Mouse (Mus musculus): Measurements from ENCODE around the gene Klhl41. TPM values are rescaled to one million over a fixed set of nuclear protein-coding genes. Genes with fewer than 3 reads are reported as not detected.

Klhl41 gene
- polyA plus RNA-seq, 1 experiment from 2014 or later, result 2.4 TPM

GRCm38 (mm10) chr2:69722650-69723518 is 53.0 kb downstream of the Klhl41 start:
- under 1% methylated on average over 82 of the region's 91 CpGs for WGBS
- no peaks in the 10 kb centered on the region for H3K9me3 ChIP-seq
- H3K36me3 ChIP-seq, result no peaks in the 10 kb centered on the region
- peaks cover 6% of the 10 kb centered on the region; the same call in 1 of the 2 replicates for H3K27me3 ChIP-seq
- H3K4me3 ChIP-seq, result peak overlapping the region; percentile 80
- peak; percentile 92 for ATAC-seq (ENCODE audit: insufficient number of reproducible peaks, insufficient read depth, low FRiP score, low TSS enrichment, low read depth)
- H3K4me2 ChIP-seq, result peak overlapping the region; percentile 74
- H3K4me1 ChIP-seq, result peaks cover 9% of the 10 kb centered on the region
- H3K9ac ChIP-seq, result peak overlapping the region; percentile 94
- H3K27ac ChIP-seq, result peak overlapping the region; percentile 91

GRCm38 (mm10) chr2:69723519-69723825 is 53.6 kb downstream of the Klhl41 start:
- H3K27me3 ChIP-seq, result peaks cover 6% of the 10 kb centered on the region; the same call in 1 of the 2 replicates
- no peak for ATAC-seq (ENCODE audit: insufficient number of reproducible peaks, insufficient read depth, low FRiP score, low TSS enrichment, low read depth)
- WGBS, result under 1% methylated on average over 13 of the region's 13 CpGs

More at GRCm38 (mm10) chr2:69723519-69723825, 53.6 kb downstream of the Klhl41 start:
- no peaks in the 10 kb centered on the region for H3K36me3 ChIP-seq
- no peaks in the 10 kb centered on the region for H3K9me3 ChIP-seq
- H3K4me1 ChIP-seq, result peaks cover 9% of the 10 kb centered on the region
- H3K27ac ChIP-seq, result peak overlapping the region; percentile 91
- H3K4me3 ChIP-seq, result peak overlapping the region; percentile 80
- peak overlapping the region; percentile 74 for H3K4me2 ChIP-seq
- peak overlapping the region; percentile 94 for H3K9ac ChIP-seq

Other genes starting within 250 kb of the Klhl41 start
- 0.34 and 0.40 TPM in 2 replicates for gene Lrp2, start 84.1 kb upstream of the Klhl41 start, polyA plus RNA-seq (2015; fragmentation: Nextera tagmentation; extraction: Ambion mirVana)
- gene Bbs5, start 22.9 kb upstream of the Klhl41 start, polyA plus RNA-seq (2015; fragmentation: Nextera tagmentation; extraction: Ambion mirVana), result 21.3 and 23.9 TPM in 2 replicates
- gene Fastkd1, start 43.4 kb downstream of the Klhl41 start, polyA plus RNA-seq (2015; fragmentation: Nextera tagmentation; extraction: Ambion mirVana), result 11.2 and 12.6 TPM in 2 replicates
- 179 and 195 TPM in 2 replicates for gene Ppig, start 52.4 kb downstream of the Klhl41 start, polyA plus RNA-seq (2015; fragmentation: Nextera tagmentation; extraction: Ambion mirVana)
- 3.3 and 3.6 TPM in 2 replicates for gene Ccdc173, start 119.5 kb downstream of the Klhl41 start, polyA plus RNA-seq (2015; fragmentation: Nextera tagmentation; extraction: Ambion mirVana)
- 25.4 and 25.6 TPM in 2 replicates for gene Phospho2, start 119.5 kb downstream of the Klhl41 start, polyA plus RNA-seq (2015; fragmentation: Nextera tagmentation; extraction: Ambion mirVana)
- 27.3 and 31.4 TPM in 2 replicates for gene Klhl23, start 151.8 kb downstream of the Klhl41 start, polyA plus RNA-seq (2015; fragmentation: Nextera tagmentation; extraction: Ambion mirVana)
- 396 and 412 TPM in 2 replicates for gene Ssb, start 191.4 kb downstream of the Klhl41 start, polyA plus RNA-seq (2015; fragmentation: Nextera tagmentation; extraction: Ambion mirVana)
- 41.1 and 45.6 TPM in 2 replicates for gene Mettl5, start 215.5 kb downstream of the Klhl41 start, polyA plus RNA-seq (2015; fragmentation: Nextera tagmentation; extraction: Ambion mirVana)
- gene Ubr3, start 227.1 kb downstream of the Klhl41 start, polyA plus RNA-seq (2015; fragmentation: Nextera tagmentation; extraction: Ambion mirVana), result 16.7 and 17.1 TPM in 2 replicates

All from embryonic facial prominence, embryonic 13.5 days (tissue).